Mouse (Mus musculus) megakaryocyte, embryonic 14.5 days (primary cell): ENCODE results near the gene Gm2a.

Experiments
- FLI1 ChIP-seq: IDR thresholded peaks from 2 replicates; pipeline ENCODE4 v1.6.1; 2012; ENCODE audit warnings: low read length, inconsistent platforms, mixed read lengths
- GATA1 ChIP-seq: IDR thresholded peaks from 3 replicates; pipeline ENCODE4 v1.6.1; 2012; ENCODE audit warnings: mixed read lengths, low read length, inconsistent platforms, borderline replicate concordance

DNA sequence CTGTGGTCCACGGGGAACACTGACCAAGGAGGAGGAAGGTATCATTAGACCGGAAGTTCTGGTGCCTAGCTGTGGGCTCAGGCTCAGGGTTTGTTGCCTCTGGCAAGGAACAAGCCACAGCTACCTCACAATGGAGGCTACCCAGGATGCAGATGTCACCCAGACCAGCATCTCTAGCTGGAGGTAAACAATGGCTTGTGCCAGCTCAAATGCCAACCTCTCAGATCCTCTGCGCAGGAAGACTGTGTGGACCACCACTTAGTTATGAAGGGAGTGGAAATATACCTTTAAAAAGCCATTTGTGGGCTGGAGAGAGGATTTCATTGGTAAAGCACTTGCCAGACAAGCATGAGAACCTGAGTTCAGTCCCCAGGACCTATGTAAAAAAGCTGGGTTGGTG is 53.7 kb downstream of the Gm2a start, which contains the start of gene Slc36a3:
- TF ChIP-seq FLI1 (no peak), GATA1 (no peak)
